Mouse (Mus musculus): ENCODE data around the gene H2-Eb2. TPM values are rescaled to one million over a fixed set of nuclear protein-coding genes. Genes with fewer than 3 reads are reported as not detected.

H2-Eb2 gene
- polyA plus RNA-seq, 1 experiment from 2014 or later: not detected

- Histone ChIP-seq H3K27me3 (ENCODE audit: control insufficient read depth, insufficient read depth, low read length) (no peaks in the 10 kb centered on the region), H3K27ac (replicated peaks) (no peak overlapping the region), H3K4me3 (ENCODE audit: low read depth, low read length) (no peak overlapping the region), H3K9me3 (ENCODE audit: control insufficient read depth, low read length) (no peaks in the 10 kb centered on the region), H3K9ac (ENCODE audit: low read length) (no peak overlapping the region), H3K36me3 (ENCODE audit: control insufficient read depth, insufficient read depth, low read length) (no peaks in the 10 kb centered on the region), H3K4me1 (replicated peaks; ENCODE audit: control insufficient read depth, insufficient read depth) (no peaks in the 10 kb centered on the region), H3K4me2 (replicated peaks; ENCODE audit: low read depth) (no peak overlapping the region)
- DNase-seq (ENCODE audit: low spot score) (no peak), ATAC-seq (ENCODE audit: low FRiP score, low TSS enrichment) (no peak)
- TF ChIP-seq CTCF (IDR thresholded peaks at IDR 0.05; ENCODE audit: low read depth): no peak
- no peak for TF ChIP-seq EP300 (optimal IDR thresholded peaks at IDR 0.05)
- 68% methylated on average over 4 of the region's 4 CpGs for WGBS
These were observed 31.2 kb upstream of the H2-Eb2 start for GRCm38 (mm10) chr17:34294249-34294648.

GRCm38 (mm10) chr17:34295307-34295706 is 30.2 kb upstream of the H2-Eb2 start:
- no peak for ATAC-seq (ENCODE audit: low FRiP score, low TSS enrichment)
- Histone ChIP-seq H3K9ac (ENCODE audit: low read length) (no peak overlapping the region), H3K27me3 (ENCODE audit: control insufficient read depth, insufficient read depth, low read length) (no peaks in the 10 kb centered on the region), H3K4me1 (replicated peaks; ENCODE audit: control insufficient read depth, insufficient read depth) (no peaks in the 10 kb centered on the region), H3K4me2 (replicated peaks; ENCODE audit: low read depth) (no peak overlapping the region), H3K4me3 (ENCODE audit: low read depth, low read length) (no peak overlapping the region), H3K36me3 (ENCODE audit: control insufficient read depth, insufficient read depth, low read length) (no peaks in the 10 kb centered on the region), H3K27ac (replicated peaks) (no peak overlapping the region), H3K9me3 (ENCODE audit: control insufficient read depth, low read length) (no peaks in the 10 kb centered on the region)
- no peak for TF ChIP-seq EP300 (optimal IDR thresholded peaks at IDR 0.05)
- no peak for TF ChIP-seq CTCF (IDR thresholded peaks at IDR 0.05; ENCODE audit: low read depth)
- DNase-seq (ENCODE audit: low spot score): no peak

DNA sequence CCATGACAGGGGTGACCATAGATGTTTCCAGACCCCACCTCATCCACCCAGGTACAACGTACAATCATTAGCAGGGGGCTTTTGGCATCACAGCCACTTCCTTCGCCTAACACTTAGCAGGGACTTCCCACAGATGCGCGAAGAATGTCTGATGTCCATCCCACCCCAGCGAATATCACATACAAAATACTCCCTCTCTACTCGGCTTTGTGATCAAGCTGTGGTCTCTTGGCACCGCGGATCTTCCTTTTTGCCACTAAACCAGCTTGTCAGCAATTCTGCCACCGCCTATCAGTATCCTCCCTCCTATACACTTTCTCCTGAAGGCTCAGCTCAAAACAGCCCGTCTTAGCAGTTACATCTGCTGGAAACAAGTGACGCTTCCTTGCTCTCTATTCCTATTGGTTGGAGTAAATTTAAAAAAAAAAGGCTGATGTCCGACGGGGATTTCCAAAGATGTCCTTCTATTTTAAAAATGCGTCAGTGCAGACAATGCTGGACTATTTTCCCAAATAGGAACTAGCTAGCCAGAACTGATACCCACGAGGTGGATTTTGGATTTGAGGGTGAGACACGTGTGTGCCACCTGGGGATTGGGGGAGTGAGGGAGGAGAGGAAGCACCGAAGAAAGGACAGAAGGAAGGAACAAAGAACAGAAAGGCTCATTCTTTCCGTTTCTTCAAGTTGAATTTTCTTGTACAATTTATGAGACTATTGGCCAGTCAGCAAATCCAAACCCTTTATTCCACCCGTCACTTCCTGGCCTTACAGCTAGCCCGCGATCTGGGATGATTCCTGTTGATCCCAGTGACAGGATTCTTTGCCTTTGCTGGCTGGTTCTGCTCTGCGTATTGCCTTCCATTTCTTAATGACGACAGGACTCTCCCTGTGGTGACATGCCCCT is 29.3 kb upstream of the H2-Eb2 start:
- no peaks in the 10 kb centered on the region for H3K36me3 ChIP-seq (ENCODE audit: control insufficient read depth, insufficient read depth, low read length)
- no peak for DNase-seq (ENCODE audit: low spot score)
- 25% methylated on average over 23 of the region's 23 CpGs for WGBS

GRCm38 (mm10) chr17:34299356-34299755 is 26.1 kb upstream of the H2-Eb2 start:
- Histone ChIP-seq H3K9ac (ENCODE audit: low read length) (no peak overlapping the region), H3K9me3 (ENCODE audit: control insufficient read depth, low read length) (no peaks in the 10 kb centered on the region), H3K4me2 (replicated peaks; ENCODE audit: low read depth) (no peak overlapping the region), H3K27me3 (ENCODE audit: control insufficient read depth, insufficient read depth, low read length) (no peaks in the 10 kb centered on the region), H3K36me3 (ENCODE audit: control insufficient read depth, insufficient read depth, low read length) (no peaks in the 10 kb centered on the region), H3K4me1 (replicated peaks; ENCODE audit: control insufficient read depth, insufficient read depth) (no peaks in the 10 kb centered on the region), H3K4me3 (ENCODE audit: low read depth, low read length) (no peak overlapping the region), H3K27ac (replicated peaks) (no peak overlapping the region)
- 55% methylated on average over 3 of the region's 3 CpGs for WGBS
- DNase-seq (ENCODE audit: low spot score) (no peak), ATAC-seq (ENCODE audit: low FRiP score, low TSS enrichment) (no peak)
- TF ChIP-seq CTCF (IDR thresholded peaks at IDR 0.05; ENCODE audit: low read depth): no peak
- TF ChIP-seq EP300 (optimal IDR thresholded peaks at IDR 0.05): no peak

More for the DNA sequence above, 29.3 kb upstream of the H2-Eb2 start:
- Histone ChIP-seq H3K27ac (replicated peaks) (no peak overlapping the region), H3K9me3 (ENCODE audit: control insufficient read depth, low read length) (no peaks in the 10 kb centered on the region), H3K4me3 (ENCODE audit: low read depth, low read length) (0 out of 2 replicates have a peak overlapping the region, but pooled peaks have one; percentile 18), H3K4me2 (replicated peaks; ENCODE audit: low read depth) (peak overlapping the region; percentile 41), H3K9ac (ENCODE audit: low read length) (no peak overlapping the region), H3K4me1 (replicated peaks; ENCODE audit: control insufficient read depth, insufficient read depth) (no peaks in the 10 kb centered on the region), H3K27me3 (ENCODE audit: control insufficient read depth, insufficient read depth, low read length) (no peaks in the 10 kb centered on the region)
- TF ChIP-seq CTCF (IDR thresholded peaks at IDR 0.05; ENCODE audit: low read depth) (no peak), EP300 (optimal IDR thresholded peaks at IDR 0.05) (no peak)
- peak; percentile 80 for ATAC-seq (ENCODE audit: low FRiP score, low TSS enrichment)

GRCm38 (mm10) chr17:34300071-34300470 is 25.4 kb upstream of the H2-Eb2 start:
- ATAC-seq (ENCODE audit: low FRiP score, low TSS enrichment): no peak
- no peak overlapping the region for H3K9ac ChIP-seq (ENCODE audit: low read length)
- H3K4me1 ChIP-seq (replicated peaks; ENCODE audit: control insufficient read depth, insufficient read depth): no peaks in the 10 kb centered on the region
- DNase-seq (ENCODE audit: low spot score): no peak
- H3K27ac ChIP-seq (replicated peaks): no peak overlapping the region
- no peak overlapping the region for H3K4me3 ChIP-seq (ENCODE audit: low read depth, low read length)
- no peak overlapping the region for H3K4me2 ChIP-seq (replicated peaks; ENCODE audit: low read depth)
- no peaks in the 10 kb centered on the region for H3K9me3 ChIP-seq (ENCODE audit: control insufficient read depth, low read length)
- no peaks in the 10 kb centered on the region for H3K36me3 ChIP-seq (ENCODE audit: control insufficient read depth, insufficient read depth, low read length)
- TF ChIP-seq EP300 (optimal IDR thresholded peaks at IDR 0.05) (no peak), CTCF (IDR thresholded peaks at IDR 0.05; ENCODE audit: low read depth) (no peak)
- 79% methylated on average over 8 of the region's 8 CpGs for WGBS
- no peaks in the 10 kb centered on the region for H3K27me3 ChIP-seq (ENCODE audit: control insufficient read depth, insufficient read depth, low read length)

Data from stomach, postnatal 0 days (tissue).